Comparison of ENCODE assay signal across 31 mouse cellular contexts in the genomic region with DNA sequence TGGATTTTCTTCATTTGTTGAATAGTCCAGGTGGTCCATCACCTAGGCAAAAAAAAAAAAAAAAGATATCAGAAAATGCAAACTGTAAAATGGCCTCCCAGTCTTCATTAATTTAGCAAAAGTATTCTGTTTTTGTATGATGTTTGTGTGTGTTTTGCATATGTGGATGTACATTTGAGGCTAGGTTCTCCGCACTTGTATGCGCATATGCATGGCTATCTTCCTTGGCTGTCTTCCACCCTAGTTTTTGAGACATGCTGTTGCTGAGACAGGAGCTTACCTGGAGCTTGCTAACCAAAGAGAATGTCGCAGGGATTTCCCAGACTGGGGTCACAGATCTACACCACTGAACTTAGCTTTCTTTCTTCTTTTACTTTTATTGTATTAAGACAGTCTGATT.
"Had no signal": no experiment of that assay in that cellular context is flagged by ENCODE, and none has a peak within 500 bp of the region (broad histone marks: within the 10 kb centered on the region; RNA-seq: fewer than 3 reads in every experiment).

No protein-coding gene starts in this region.

- H3K36me3 ChIP-seq: intestine, embryonic 15.5 days had no signal

- DNase-seq: heart, postnatal 10 days; heart, postnatal 14 days; heart, postnatal 36 days; kidney, adult 11 months; kidney, adult 18-20 months; kidney, adult 2 months; kidney, adult 8-10 months; kidney, adult 9 months; kidney, postnatal 10 days; kidney, postnatal 14 days; kidney, postnatal 25 days; kidney, postnatal 36 days; kidney, postnatal 4 days; layer of hippocampus, adult 9-11 months; layer of hippocampus, postnatal 36 days had no signal

- H3K9ac ChIP-seq: hindbrain, embryonic 12.5 days; hindbrain, embryonic 13.5 days; hindbrain, embryonic 14.5 days; hindbrain, embryonic 15.5 days; intestine, embryonic 15.5 days; kidney, embryonic 15.5 days had no signal

- H3K4me1 ChIP-seq: hindbrain, embryonic 10.5 days; hindbrain, embryonic 12.5 days; hindbrain, embryonic 13.5 days; hindbrain, embryonic 15.5 days; intestine, embryonic 15.5 days; kidney, embryonic 15.5 days had no signal

- H3K4me3 ChIP-seq: heart, embryonic 10.5 days; hindbrain, embryonic 10.5 days; hindbrain, embryonic 12.5 days; hindbrain, embryonic 13.5 days; hindbrain, embryonic 15.5 days; intestine, embryonic 15.5 days; kidney, embryonic 15.5 days; layer of hippocampus, adult 2 months; left cerebral cortex, adult 2 months had no signal

- H3K4me2 ChIP-seq: hindbrain, embryonic 12.5 days; hindbrain, embryonic 13.5 days; hindbrain, embryonic 14.5 days; hindbrain, embryonic 15.5 days; intestine, embryonic 15.5 days; kidney, embryonic 15.5 days had no signal

- H3K27me3 ChIP-seq: hindbrain, embryonic 12.5 days; hindbrain, embryonic 13.5 days; hindbrain, embryonic 15.5 days; intestine, embryonic 15.5 days; kidney, embryonic 15.5 days had no signal

- H3K27ac ChIP-seq: heart, embryonic 10.5 days; hindbrain, embryonic 10.5 days; hindbrain, embryonic 12.5 days; hindbrain, embryonic 13.5 days; hindbrain, embryonic 14.5 days; hindbrain, embryonic 15.5 days; hindbrain, postnatal 0 days; intestine, embryonic 15.5 days; kidney, embryonic 15.5 days; kidney, postnatal 0 days; layer of hippocampus, adult 2 months; left cerebral cortex, adult 2 months had no signal

- H3K9me3 ChIP-seq: heart, embryonic 10.5 days; hindbrain, embryonic 10.5 days; hindbrain, embryonic 12.5 days; hindbrain, embryonic 13.5 days; hindbrain, embryonic 15.5 days; intestine, embryonic 15.5 days; kidney, embryonic 15.5 days had no signal

- ATAC-seq: hindbrain, embryonic 16.5 days; hindbrain, postnatal 0 days; inflammation-experienced regulatory T-cells, adult 6 months; intestine, embryonic 15.5 days; intestine, embryonic 16.5 days; intestine, postnatal 0 days had no signal
